Mouse (Mus musculus) intestine, postnatal 0 days (tissue): ENCODE results near the gene Adgrl2. TPM values are rescaled to one million over a fixed set of nuclear protein-coding genes. Genes with fewer than 3 reads are reported as not detected.

Experiments
- ATAC-seq: fragments of 200-750 bp; cut with Nextera tagmentation; 2 replicates; pipeline ENCODE4 v1.8.0; 2017; ENCODE audit warnings: mild to moderate bottlenecking, moderate TSS enrichment, moderate library complexity
- H3K27ac ChIP-seq: fragments of 300-500 bp; sonication (generic); 2 replicates; pipeline ENCODE4 v1.5.1; 2014; ENCODE audit warnings: mild to moderate bottlenecking, low read depth, low read length, moderate library complexity
- H3K27me3 ChIP-seq: fragments of 300-500 bp; sonication (generic); replicated peaks from 2 replicates; pipeline ENCODE4 v1.6.1; 2014; ENCODE audit warnings: low read length, mixed read lengths; ENCODE audit not compliant: control insufficient read depth, insufficient read depth
- H3K36me3 ChIP-seq: fragments of 300-500 bp; sonication (generic); 2 replicates; pipeline ENCODE4 v1.6.1; 2014; ENCODE audit warnings: mild to moderate bottlenecking, moderate library complexity; ENCODE audit not compliant: control insufficient read depth, insufficient read depth
- H3K4me1 ChIP-seq: fragments of 300-500 bp; sonication (generic); replicated peaks from 2 replicates; pipeline ENCODE4 v1.6.1; 2014; ENCODE audit warnings: antibody characterized with exemption, low read length, mixed read lengths; ENCODE audit not compliant: control insufficient read depth, insufficient read depth
- H3K4me2 ChIP-seq: fragments of 300-500 bp; sonication (generic); replicated peaks from 2 replicates; pipeline ENCODE4 v1.6.1; 2014; ENCODE audit warnings: low read depth, mild to moderate bottlenecking, moderate library complexity
- H3K4me3 ChIP-seq: fragments of 300-500 bp; sonication (generic); 2 replicates; pipeline ENCODE4 v1.5.1; 2014; ENCODE audit warnings: low read depth, low read length
- H3K9ac ChIP-seq: fragments of 300-500 bp; sonication (generic); 2 replicates; pipeline ENCODE4 v1.6.1; 2014; ENCODE audit warnings: mild to moderate bottlenecking, low read depth, low read length
- H3K9me3 ChIP-seq: fragments of 300-500 bp; sonication (generic); 2 replicates; pipeline ENCODE4 v1.6.1; 2016; ENCODE audit warnings: mixed run types; ENCODE audit not compliant: control insufficient read depth
- CTCF ChIP-seq: sonication (generic); IDR thresholded peaks from 2 replicates; pipeline ENCODE4 v1.5.1; 2016; ENCODE audit warnings: low read depth, mild to moderate bottlenecking, control low read depth, antibody characterized with exemption, moderate library complexity
- WGBS: fragments of 180-500 bp; shearing (Covaris S2); extraction: QIAGEN DNeasy Blood & Tissue Kit; methylation state at CpG from one replicate; pipeline ENCODE4 v1.1.7; 2014; 5-methylcytosine and 5-hydroxymethylcytosine counted together
- polyA plus RNA-seq: library from polyadenylated mRNA; unstranded; fragments of >200 nt; fragmentation: Nextera tagmentation; extraction: Ambion mirVana; gene quantifications from 2 replicates; pipeline ENCODE4 v1.2.1, GENCODE M21; 2015

Adgrl2 gene
- polyA plus RNA-seq, 1 experiment from 2014 or later, result 20.4 TPM

DNA sequence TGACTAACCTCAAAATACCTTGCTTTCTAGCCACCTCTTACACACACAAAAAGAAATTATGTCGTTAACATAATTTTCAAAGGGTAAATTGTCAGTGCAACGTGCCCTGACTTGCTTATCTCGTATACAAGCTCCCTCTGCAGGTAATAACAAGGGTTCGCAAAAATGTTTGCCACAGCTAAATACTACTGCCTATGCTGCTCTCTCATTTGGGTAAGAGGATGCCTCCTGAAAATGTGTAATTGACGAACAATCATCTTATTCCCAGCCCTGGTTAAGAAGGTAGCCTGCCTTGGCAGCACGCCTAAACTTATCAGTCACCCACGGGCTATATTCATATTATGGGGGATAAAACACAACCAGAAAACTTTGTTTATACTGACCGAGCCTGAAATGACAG is 11.8 kb downstream of the Adgrl2 start:
- H3K4me1 ChIP-seq, result no peaks in the 10 kb centered on the region
- no peak for ATAC-seq

DNA sequence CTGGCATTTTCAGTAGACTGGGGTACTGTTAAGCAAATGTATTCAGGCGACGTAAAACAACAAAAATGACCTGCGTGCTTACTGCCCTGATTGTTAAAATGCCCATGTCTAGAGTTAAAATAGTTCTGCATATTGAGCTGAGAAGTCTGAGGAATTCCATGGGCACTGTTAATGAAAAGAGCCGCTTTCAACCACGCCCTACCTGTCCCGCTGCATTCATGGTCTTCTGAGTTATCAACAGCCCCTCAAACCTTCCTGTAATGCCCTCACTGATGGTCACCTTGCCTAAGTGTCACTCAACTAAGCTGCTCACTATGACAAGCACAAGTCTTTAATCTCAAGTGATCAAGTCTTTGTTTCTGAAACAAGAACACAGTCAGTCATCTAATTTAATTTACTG is 12.5 kb downstream of the Adgrl2 start:
- H3K9ac ChIP-seq, result no peak overlapping the region
- 78% methylated on average over 6 of the region's 6 CpGs for WGBS
- H3K9me3 ChIP-seq, result no peaks in the 10 kb centered on the region
- H3K36me3 ChIP-seq, result no peaks in the 10 kb centered on the region
- H3K4me2 ChIP-seq, result no peak overlapping the region
- H3K4me1 ChIP-seq, result no peaks in the 10 kb centered on the region
- ATAC-seq, result no peak
- H3K4me3 ChIP-seq, result no peak overlapping the region
- no peaks in the 10 kb centered on the region for H3K27me3 ChIP-seq
- TF ChIP-seq CTCF, result no peak
- H3K27ac ChIP-seq, result no peak overlapping the region

More for the DNA sequence above, 11.8 kb downstream of the Adgrl2 start:
- TF ChIP-seq CTCF, result peak; percentile 58
- Histone ChIP-seq H3K4me3 (no peak overlapping the region), H3K4me2 (no peak overlapping the region), H3K27me3 (no peaks in the 10 kb centered on the region), H3K27ac (no peak overlapping the region), H3K36me3 (no peaks in the 10 kb centered on the region), H3K9me3 (no peaks in the 10 kb centered on the region), H3K9ac (no peak overlapping the region)
- WGBS, result 51% methylated on average over 8 of the region's 8 CpGs

DNA sequence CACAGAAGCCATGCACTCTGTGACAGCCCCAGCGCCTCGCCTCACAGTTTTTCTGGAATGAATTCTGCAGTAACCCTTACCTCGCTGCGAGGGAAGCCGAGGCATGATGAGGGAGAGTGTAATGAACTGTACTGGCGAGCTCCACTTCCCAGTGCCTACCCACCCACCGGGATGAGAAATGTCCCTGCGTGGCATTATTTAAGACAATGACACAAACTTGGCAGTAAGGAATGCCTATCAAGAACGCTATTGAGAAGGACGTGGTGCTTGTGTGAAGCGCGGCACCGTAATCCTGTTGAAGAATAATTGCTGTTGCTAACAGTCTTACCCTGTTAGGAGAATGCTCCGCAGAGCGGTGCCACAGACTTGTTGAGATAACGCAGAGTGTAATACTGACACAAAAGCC is 13.2 kb downstream of the Adgrl2 start:
- Histone ChIP-seq H3K4me1 (no peaks in the 10 kb centered on the region), H3K9me3 (no peaks in the 10 kb centered on the region), H3K9ac (no peak overlapping the region), H3K4me2 (peak overlapping the region; percentile 28), H3K27me3 (no peaks in the 10 kb centered on the region), H3K4me3 (no peak overlapping the region), H3K36me3 (no peaks in the 10 kb centered on the region), H3K27ac (no peak overlapping the region)
- WGBS, result 55% methylated on average over 16 of the region's 16 CpGs
- TF ChIP-seq CTCF, result no peak
- ATAC-seq, result no peak

DNA sequence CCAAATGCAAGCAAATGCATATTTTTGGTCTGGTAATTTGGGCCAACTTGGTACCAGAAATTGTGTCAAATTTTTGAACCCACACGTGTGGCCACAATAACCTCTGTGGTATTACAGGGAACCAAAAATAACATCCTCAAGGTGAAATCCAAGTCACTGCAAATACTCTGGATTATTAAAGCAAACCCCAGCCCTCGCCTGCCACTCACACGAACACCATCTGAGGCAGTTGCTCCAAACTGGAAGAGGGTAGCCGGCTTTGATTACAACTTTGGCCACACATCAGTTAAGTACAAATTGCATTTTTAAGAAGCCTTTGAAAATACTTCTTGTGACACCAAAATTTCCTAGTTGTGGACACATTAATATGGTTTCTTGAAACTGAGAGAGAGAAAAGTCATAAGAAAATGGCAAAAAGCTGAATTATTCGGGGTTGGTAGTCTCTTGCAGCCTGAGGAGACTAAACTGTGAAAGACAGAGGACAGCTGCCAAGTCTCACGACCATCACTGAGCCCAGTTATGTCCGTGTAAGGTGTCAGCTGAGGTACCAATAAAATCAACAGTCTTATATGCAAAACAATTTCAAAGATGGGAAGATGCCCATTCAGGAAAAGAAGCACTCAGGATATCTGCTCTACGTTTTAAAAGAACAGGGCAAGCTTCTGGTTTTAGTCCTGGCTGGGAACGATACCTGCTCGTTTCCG is 18.3 kb downstream of the Adgrl2 start:
- no peak for TF ChIP-seq CTCF
- Histone ChIP-seq H3K9me3 (no peaks in the 10 kb centered on the region), H3K4me1 (no peaks in the 10 kb centered on the region), H3K27ac (no peak overlapping the region), H3K27me3 (no peaks in the 10 kb centered on the region), H3K4me2 (no peak overlapping the region), H3K36me3 (no peaks in the 10 kb centered on the region), H3K9ac (no peak overlapping the region), H3K4me3 (no peak overlapping the region)
- ATAC-seq, result no peak
- WGBS, result 81% methylated on average over 11 of the region's 11 CpGs

DNA sequence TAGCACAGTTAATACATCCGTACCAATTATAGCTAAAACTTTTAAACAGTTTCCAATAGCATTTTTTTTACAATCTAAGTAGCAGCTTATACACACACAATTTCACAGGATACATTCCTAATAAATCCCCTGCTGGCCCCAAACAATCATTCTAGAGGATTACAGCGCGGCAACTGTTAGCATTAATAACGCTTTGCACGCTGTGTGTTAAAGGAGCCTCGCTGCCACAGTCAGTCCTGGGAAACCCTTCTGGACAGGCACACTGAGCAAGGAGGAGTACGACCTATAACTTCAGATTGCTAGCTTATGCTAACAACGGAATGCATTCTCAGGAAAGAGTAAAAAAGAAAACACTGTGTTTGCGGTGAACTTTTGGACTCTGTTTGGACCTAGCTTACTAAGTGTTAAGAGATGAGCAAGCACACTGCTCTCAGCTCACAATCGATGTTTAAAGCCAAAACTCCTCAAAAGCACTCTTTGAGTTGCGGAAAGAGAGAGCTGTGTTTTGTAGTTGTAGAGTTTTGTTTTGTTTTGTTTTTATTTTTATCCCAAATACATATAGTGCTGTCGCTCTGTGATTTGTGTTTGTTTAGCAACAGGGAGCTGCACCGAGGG is 25.3 kb downstream of the Adgrl2 start:
- Histone ChIP-seq H3K9me3 (no peaks in the 10 kb centered on the region), H3K4me1 (peaks cover 9% of the 10 kb centered on the region), H3K36me3 (no peaks in the 10 kb centered on the region), H3K4me2 (peak overlapping the region; percentile 30; the same call in 1 of the 2 replicates), H3K27me3 (no peaks in the 10 kb centered on the region), H3K4me3 (no peak overlapping the region), H3K27ac (no peak overlapping the region), H3K9ac (no peak overlapping the region)
- WGBS, result 39% methylated on average over 13 of the region's 13 CpGs
- no peak for ATAC-seq
- TF ChIP-seq CTCF, result no peak

DNA sequence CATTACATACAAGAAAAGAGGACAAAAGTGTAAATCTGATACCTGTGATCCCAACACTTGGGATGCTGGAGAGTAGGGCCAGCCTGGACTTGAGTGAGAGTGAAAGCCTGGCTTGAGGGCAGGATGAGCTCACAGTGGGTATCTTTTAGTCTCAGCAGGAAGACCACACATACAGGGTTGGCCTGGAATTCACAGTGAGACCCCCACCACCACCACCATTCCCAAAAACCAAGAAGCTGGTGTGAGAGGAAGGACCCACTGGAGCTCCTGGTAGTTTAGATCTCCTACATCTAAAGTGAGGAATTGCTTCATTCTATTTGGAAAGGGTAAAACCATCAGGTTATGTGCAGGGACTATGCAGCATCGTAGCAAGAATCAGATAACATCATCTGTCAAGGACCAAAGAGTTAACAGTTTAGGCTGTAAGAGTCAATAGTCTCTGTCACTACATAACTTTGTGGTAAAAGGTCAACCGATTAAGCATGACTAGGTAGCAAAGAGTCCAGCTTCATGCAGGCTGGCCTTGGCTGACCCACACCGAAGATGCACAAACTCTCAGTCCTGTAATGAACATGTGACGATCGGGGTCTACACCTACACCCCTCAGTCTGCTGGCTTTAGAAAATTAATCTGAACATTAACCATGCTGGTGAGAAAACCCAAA is 26.8 kb downstream of the Adgrl2 start:
- Histone ChIP-seq H3K9me3 (no peaks in the 10 kb centered on the region), H3K27me3 (no peaks in the 10 kb centered on the region), H3K27ac (no peak overlapping the region), H3K36me3 (no peaks in the 10 kb centered on the region), H3K4me1 (peaks cover 17% of the 10 kb centered on the region), H3K4me2 (no peak overlapping the region), H3K9ac (no peak overlapping the region), H3K4me3 (no peak overlapping the region)
- no peak for TF ChIP-seq CTCF
- WGBS, result 84% methylated on average over 5 of the region's 5 CpGs
- ATAC-seq, result no peak
